Mouse (Mus musculus): ENCODE results near the gene Dnah8. TPM values are rescaled to one million over a fixed set of nuclear protein-coding genes. Genes with fewer than 3 reads are reported as not detected.

Dnah8 gene
- polyA plus RNA-seq, 1 experiment from 2014 or later, result 0.67 TPM

DNA sequence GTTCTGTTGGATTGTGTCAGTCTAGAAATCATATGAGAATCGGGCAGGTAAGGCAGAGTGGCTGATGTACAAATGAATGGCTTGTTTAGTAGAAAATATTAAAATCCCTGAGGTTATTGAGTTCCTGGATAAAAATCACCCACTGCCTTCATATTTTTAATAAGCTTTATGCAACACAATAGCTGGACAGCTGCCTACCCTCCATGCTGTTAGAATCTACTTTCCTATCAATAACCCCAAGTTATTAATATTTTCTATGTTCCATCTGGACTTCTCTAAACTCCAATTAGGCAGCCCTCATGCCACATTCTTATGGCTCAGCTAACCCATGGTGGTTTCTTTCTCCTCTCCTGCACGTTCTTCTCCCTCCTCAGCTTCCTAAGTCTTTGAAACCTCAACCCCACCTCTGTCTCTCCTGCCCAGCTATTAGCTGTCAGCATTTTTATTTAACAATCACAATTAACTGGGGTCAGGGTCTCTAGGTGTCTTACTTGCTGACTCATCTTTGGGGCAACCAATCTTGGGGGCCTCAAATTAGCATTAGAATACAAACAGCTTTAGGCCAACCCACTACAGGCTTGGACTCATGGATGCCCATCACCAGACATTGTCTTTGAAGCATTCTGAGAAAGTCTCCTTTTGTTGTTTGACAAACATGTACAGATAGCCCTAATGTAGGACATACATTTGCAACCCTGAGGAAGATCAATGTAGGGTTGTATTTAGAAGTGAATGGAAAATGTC is 40.7 kb upstream of the Dnah8 start:
- Histone ChIP-seq H3K9me3 (ENCODE audit: control insufficient read depth, low read length) (no peaks in the 10 kb centered on the region), H3K27me3 (ENCODE audit: control insufficient read depth, insufficient read depth, low read length) (no peaks in the 10 kb centered on the region), H3K27ac (replicated peaks; ENCODE audit: low read depth, low read length) (no peak overlapping the region), H3K4me3 (ENCODE audit: low read depth, low read length) (no peak overlapping the region), H3K4me2 (ENCODE audit: low read depth, severe bottlenecking) (no peak overlapping the region), H3K4me1 (ENCODE audit: control insufficient read depth, insufficient read depth, low read length) (no peaks in the 10 kb centered on the region), H3K9ac (ENCODE audit: low read length) (no peak overlapping the region), H3K36me3 (ENCODE audit: control insufficient read depth, insufficient read depth, low read length) (no peaks in the 10 kb centered on the region)
- DNase-seq (ENCODE audit: low spot score), result no peak
- 77% methylated on average over 2 of the region's 2 CpGs for WGBS
- no peak for ATAC-seq (ENCODE audit: insufficient number of reproducible peaks, low FRiP score, low TSS enrichment, low read depth)

DNA sequence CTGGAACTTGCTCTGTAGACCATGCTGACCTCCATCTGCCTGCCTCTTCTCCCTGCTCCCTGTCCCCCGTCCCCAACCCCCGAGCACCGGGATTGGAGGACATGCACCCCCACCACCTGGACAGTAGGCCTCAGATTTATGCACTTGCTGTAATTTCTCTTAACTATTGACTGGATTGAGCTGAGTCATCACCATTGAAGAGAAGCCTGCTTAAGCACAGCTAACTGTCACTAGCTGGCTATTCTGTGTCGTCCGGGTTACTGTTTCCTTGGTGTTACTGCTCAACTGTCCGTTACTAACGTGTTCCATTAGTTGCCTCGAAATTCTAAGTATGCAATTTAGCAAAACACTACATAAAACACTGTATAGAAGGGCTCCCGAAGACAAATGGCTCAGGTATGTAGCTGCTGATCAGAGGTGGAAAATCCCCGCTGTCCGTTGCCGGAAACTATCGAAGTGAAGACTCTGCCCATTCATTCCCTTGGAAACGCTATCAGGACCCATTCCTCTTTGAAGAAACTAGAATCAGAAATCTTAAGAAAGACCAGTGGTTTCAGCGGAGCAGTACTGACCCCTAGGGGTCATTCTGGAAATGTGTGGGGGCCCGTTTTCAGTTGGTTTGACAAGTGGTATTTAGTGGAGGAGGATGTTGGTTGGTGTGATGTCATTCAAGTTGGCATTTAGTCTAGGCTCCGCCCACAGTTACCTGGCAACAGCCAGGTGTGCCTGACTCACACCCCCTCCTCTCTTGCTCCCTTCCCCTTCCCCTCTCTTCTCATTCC is 33.5 kb upstream of the Dnah8 start:
- Histone ChIP-seq H3K9me3 (ENCODE audit: control insufficient read depth, low read length) (no peaks in the 10 kb centered on the region), H3K36me3 (ENCODE audit: control insufficient read depth, insufficient read depth, low read length) (no peaks in the 10 kb centered on the region), H3K9ac (ENCODE audit: low read length) (no peak overlapping the region), H3K4me1 (ENCODE audit: control insufficient read depth, insufficient read depth, low read length) (no peaks in the 10 kb centered on the region), H3K27me3 (ENCODE audit: control insufficient read depth, insufficient read depth, low read length) (no peaks in the 10 kb centered on the region), H3K4me2 (ENCODE audit: low read depth, severe bottlenecking) (no peak overlapping the region), H3K4me3 (ENCODE audit: low read depth, low read length) (no peak overlapping the region), H3K27ac (replicated peaks; ENCODE audit: low read depth, low read length) (no peak overlapping the region)
- DNase-seq (ENCODE audit: low spot score) (peak; percentile 63), ATAC-seq (ENCODE audit: insufficient number of reproducible peaks, low FRiP score, low TSS enrichment, low read depth) (no peak)
- 65% methylated on average over 17 of the region's 17 CpGs for WGBS

DNA sequence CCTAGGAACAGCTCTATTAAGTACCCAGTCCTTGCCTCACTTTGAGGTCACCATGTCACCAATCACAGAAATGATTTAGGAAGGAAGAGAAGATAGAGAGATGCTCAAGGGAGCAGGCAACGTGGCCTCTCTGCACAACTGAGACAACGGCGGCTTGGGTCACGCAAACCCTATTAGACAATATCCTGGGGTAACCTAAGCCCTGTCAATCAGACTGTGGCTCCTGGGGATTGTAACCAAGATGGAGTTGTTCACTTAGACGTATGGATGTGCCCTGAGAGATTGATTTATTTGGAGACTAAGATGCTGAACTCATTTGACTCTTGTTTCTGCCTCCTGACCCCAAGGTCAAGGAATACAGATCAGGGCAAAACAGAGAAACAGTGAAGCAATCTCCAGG is 29.7 kb upstream of the Dnah8 start:
- Histone ChIP-seq H3K4me3 (ENCODE audit: low read depth, low read length) (no peak overlapping the region), H3K27me3 (ENCODE audit: control insufficient read depth, insufficient read depth, low read length) (no peaks in the 10 kb centered on the region), H3K4me1 (ENCODE audit: control insufficient read depth, insufficient read depth, low read length) (no peaks in the 10 kb centered on the region), H3K9ac (ENCODE audit: low read length) (no peak overlapping the region), H3K9me3 (ENCODE audit: control insufficient read depth, low read length) (no peaks in the 10 kb centered on the region), H3K36me3 (ENCODE audit: control insufficient read depth, insufficient read depth, low read length) (peaks cover 15% of the 10 kb centered on the region), H3K4me2 (ENCODE audit: low read depth, severe bottlenecking) (no peak overlapping the region), H3K27ac (replicated peaks; ENCODE audit: low read depth, low read length) (no peak overlapping the region)
- ATAC-seq (ENCODE audit: insufficient number of reproducible peaks, low FRiP score, low TSS enrichment, low read depth), result no peak
- WGBS, result 55% methylated on average over 5 of the region's 5 CpGs
- no peak for DNase-seq (ENCODE audit: low spot score)

DNA sequence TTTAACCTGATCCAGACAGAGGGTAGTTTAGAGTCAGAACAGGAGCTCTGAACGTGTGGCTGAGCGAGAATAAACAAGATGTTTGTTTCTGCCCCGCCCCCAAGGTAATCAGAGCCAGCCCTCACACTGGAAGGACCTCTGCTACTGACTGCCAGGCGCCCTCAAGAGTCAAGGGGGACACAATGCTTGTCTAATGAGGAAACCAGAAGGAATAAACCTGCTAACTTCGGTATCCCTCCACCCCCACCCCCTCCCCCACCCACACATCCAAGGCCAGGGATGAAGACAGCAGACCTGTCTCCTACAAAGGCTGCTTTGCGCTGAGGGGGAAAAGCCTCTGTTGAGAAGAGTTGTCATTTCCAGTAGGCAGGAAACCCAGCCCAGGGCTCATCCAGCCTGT is 29.3 kb upstream of the Dnah8 start:
- Histone ChIP-seq H3K27ac (replicated peaks; ENCODE audit: low read depth, low read length) (no peak overlapping the region), H3K36me3 (ENCODE audit: control insufficient read depth, insufficient read depth, low read length) (peaks cover 15% of the 10 kb centered on the region), H3K27me3 (ENCODE audit: control insufficient read depth, insufficient read depth, low read length) (no peaks in the 10 kb centered on the region), H3K9ac (ENCODE audit: low read length) (no peak overlapping the region), H3K4me2 (ENCODE audit: low read depth, severe bottlenecking) (no peak overlapping the region), H3K4me3 (ENCODE audit: low read depth, low read length) (no peak overlapping the region), H3K4me1 (ENCODE audit: control insufficient read depth, insufficient read depth, low read length) (no peaks in the 10 kb centered on the region), H3K9me3 (ENCODE audit: control insufficient read depth, low read length) (no peaks in the 10 kb centered on the region)
- DNase-seq (ENCODE audit: low spot score) (peak; percentile 32), ATAC-seq (ENCODE audit: insufficient number of reproducible peaks, low FRiP score, low TSS enrichment, low read depth) (no peak)
- WGBS, result 38% methylated on average over 6 of the region's 6 CpGs

DNA sequence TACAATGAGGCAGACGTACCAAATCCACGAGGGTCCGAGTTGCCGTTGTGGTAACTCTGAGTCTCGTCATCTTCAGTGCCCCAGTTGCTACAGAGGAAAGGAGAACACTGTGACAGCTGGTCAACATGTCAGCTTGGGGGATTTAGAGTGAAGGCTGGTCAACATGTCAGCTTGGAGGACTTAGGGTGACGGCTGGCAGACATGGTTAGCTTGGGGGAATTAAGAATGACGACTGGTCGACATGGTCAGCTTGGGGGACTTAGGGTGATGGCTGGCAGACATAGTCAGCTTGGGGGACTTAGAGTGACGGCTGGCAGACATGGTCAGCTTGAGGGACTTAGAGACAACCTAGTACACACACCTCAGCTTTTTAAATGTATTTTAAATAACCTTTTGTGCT is 26.4 kb upstream of the Dnah8 start:
- ATAC-seq (ENCODE audit: insufficient number of reproducible peaks, low FRiP score, low TSS enrichment, low read depth) (no peak), DNase-seq (ENCODE audit: low spot score) (no peak)
- Histone ChIP-seq H3K27me3 (ENCODE audit: control insufficient read depth, insufficient read depth, low read length) (no peaks in the 10 kb centered on the region), H3K27ac (replicated peaks; ENCODE audit: low read depth, low read length) (no peak overlapping the region), H3K36me3 (ENCODE audit: control insufficient read depth, insufficient read depth, low read length) (peaks cover 27% of the 10 kb centered on the region), H3K4me1 (ENCODE audit: control insufficient read depth, insufficient read depth, low read length) (no peaks in the 10 kb centered on the region), H3K4me3 (ENCODE audit: low read depth, low read length) (no peak overlapping the region), H3K4me2 (ENCODE audit: low read depth, severe bottlenecking) (no peak overlapping the region), H3K9me3 (ENCODE audit: control insufficient read depth, low read length) (no peaks in the 10 kb centered on the region), H3K9ac (ENCODE audit: low read length) (no peak overlapping the region)
- WGBS, result 93% methylated on average over 9 of the region's 9 CpGs

DNA sequence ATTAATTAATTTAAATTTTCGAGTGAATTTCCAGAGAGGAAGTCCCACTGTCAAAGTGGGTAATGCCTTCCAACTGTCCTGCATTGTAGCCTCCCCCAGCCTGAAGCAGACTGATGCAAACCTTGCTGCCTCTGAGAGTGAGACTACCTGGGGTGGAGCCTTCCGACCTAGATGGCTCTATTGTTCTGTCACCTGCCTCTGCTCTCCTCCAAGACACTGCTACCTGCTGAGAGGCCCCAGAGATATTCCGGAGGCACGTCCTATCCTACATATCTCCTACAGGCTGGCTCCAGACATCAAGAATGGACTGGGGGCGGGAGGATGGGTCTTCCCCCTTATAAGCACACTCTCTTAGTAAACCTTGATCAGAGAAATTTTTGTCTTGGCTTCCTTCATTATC is 25.9 kb upstream of the Dnah8 start:
- DNase-seq (ENCODE audit: low spot score), result no peak
- ATAC-seq (ENCODE audit: insufficient number of reproducible peaks, low FRiP score, low TSS enrichment, low read depth), result no peak
- H3K4me2 ChIP-seq (ENCODE audit: low read depth, severe bottlenecking), result no peak overlapping the region
- no peaks in the 10 kb centered on the region for H3K27me3 ChIP-seq (ENCODE audit: control insufficient read depth, insufficient read depth, low read length)
- H3K27ac ChIP-seq (replicated peaks; ENCODE audit: low read depth, low read length), result no peak overlapping the region
- peaks cover 27% of the 10 kb centered on the region for H3K36me3 ChIP-seq (ENCODE audit: control insufficient read depth, insufficient read depth, low read length)
- no peaks in the 10 kb centered on the region for H3K9me3 ChIP-seq (ENCODE audit: control insufficient read depth, low read length)
- H3K4me3 ChIP-seq (ENCODE audit: low read depth, low read length), result no peak overlapping the region
- no peak overlapping the region for H3K9ac ChIP-seq (ENCODE audit: low read length)
- H3K4me1 ChIP-seq (ENCODE audit: control insufficient read depth, insufficient read depth, low read length), result no peaks in the 10 kb centered on the region
- 89% methylated on average over 5 of the region's 5 CpGs for WGBS

DNA sequence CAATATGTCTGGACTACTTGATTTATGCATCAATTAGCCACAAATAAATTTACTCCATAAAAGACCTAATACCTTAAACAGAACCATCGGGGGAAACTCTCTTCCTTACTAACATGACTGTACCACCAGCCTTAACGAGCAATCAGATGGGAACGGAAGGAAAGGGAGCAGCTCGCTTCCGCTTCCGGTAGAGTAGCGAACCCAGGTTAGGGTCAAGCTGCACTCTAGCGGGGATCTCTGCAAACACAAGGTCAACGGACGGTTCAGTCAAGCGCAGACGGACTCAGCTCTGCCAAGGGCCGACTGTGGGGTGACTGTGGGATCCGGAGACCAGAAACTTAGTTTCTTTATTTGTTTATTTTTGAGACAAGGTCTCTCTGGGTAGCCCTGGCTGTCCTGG is 22.0 kb upstream of the Dnah8 start:
- Histone ChIP-seq H3K36me3 (ENCODE audit: control insufficient read depth, insufficient read depth, low read length) (peaks cover 21% of the 10 kb centered on the region), H3K27ac (replicated peaks; ENCODE audit: low read depth, low read length) (no peak overlapping the region), H3K4me2 (ENCODE audit: low read depth, severe bottlenecking) (no peak overlapping the region), H3K9me3 (ENCODE audit: control insufficient read depth, low read length) (no peaks in the 10 kb centered on the region), H3K4me3 (ENCODE audit: low read depth, low read length) (no peak overlapping the region), H3K4me1 (ENCODE audit: control insufficient read depth, insufficient read depth, low read length) (0 out of 2 replicates have a peak, but pooled peaks cover under 1% of the 10 kb centered on the region), H3K27me3 (ENCODE audit: control insufficient read depth, insufficient read depth, low read length) (no peaks in the 10 kb centered on the region), H3K9ac (ENCODE audit: low read length) (no peak overlapping the region)
- DNase-seq (ENCODE audit: low spot score), result no peak
- 82% methylated on average over 14 of the region's 14 CpGs for WGBS
- ATAC-seq (ENCODE audit: insufficient number of reproducible peaks, low FRiP score, low TSS enrichment, low read depth), result no peak

DNA sequence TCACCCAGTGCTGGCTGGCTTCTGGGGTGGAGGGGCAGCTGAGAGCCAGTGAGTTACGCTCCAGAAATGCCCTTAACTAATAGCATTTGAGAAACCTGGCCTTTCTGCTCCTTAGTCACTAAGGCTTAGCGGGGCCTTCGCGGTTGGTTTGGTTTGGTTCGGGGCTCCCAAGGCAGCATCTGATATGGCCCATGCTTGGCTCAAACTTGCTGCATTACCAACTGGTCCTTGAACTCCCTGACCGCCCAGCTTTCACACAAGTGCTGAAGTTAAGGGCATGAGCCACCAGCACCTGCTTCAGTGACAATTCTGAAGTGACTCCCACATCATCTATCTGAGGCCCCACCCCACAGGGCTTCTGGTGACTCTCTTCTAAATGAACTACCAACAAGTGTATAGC is 19.9 kb upstream of the Dnah8 start:
- peaks cover 12% of the 10 kb centered on the region; the same call in 1 of the 2 replicates for H3K36me3 ChIP-seq (ENCODE audit: control insufficient read depth, insufficient read depth, low read length)
- no peaks in the 10 kb centered on the region for H3K27me3 ChIP-seq (ENCODE audit: control insufficient read depth, insufficient read depth, low read length)
- no peak for ATAC-seq (ENCODE audit: insufficient number of reproducible peaks, low FRiP score, low TSS enrichment, low read depth)

More for the DNA sequence above, 19.9 kb upstream of the Dnah8 start:
- H3K4me1 ChIP-seq (ENCODE audit: control insufficient read depth, insufficient read depth, low read length), result 0 out of 2 replicates have a peak, but pooled peaks cover 8% of the 10 kb centered on the region
- no peak overlapping the region for H3K4me2 ChIP-seq (ENCODE audit: low read depth, severe bottlenecking)
- H3K9me3 ChIP-seq (ENCODE audit: control insufficient read depth, low read length), result no peaks in the 10 kb centered on the region
- DNase-seq (ENCODE audit: low spot score), result no peak
- no peak overlapping the region for H3K4me3 ChIP-seq (ENCODE audit: low read depth, low read length)
- H3K27ac ChIP-seq (replicated peaks; ENCODE audit: low read depth, low read length), result no peak overlapping the region
- H3K9ac ChIP-seq (ENCODE audit: low read length), result no peak overlapping the region
- WGBS, result 92% methylated on average over 6 of the region's 6 CpGs

Data from limb, embryonic 11.5 days (tissue).